Mouse (Mus musculus) stomach, embryonic 14.5 days (tissue): ENCODE measurements around the gene 1520401A03Rik. TPM values are rescaled to one million over a fixed set of nuclear protein-coding genes. Genes with fewer than 3 reads are reported as not detected.
A peak's percentile ranks its signal among the peaks of the same experiment; 100 is the strongest.

Experiments
- ATAC-seq: fragments of 200-750 bp; cut with Nextera tagmentation; 2 replicates; pipeline ENCODE4 v1.8.0; 2017; ENCODE audit warnings: low read depth, moderate TSS enrichment; ENCODE audit not compliant: insufficient number of reproducible peaks, insufficient read depth, low FRiP score
- H3K27ac ChIP-seq: fragments of 300-500 bp; sonication (generic); 2 replicates; pipeline ENCODE4 v1.5.1; 2014; ENCODE audit warnings: mild to moderate bottlenecking, low read length, moderate library complexity, mixed read lengths
- H3K27me3 ChIP-seq: fragments of 300-500 bp; sonication (generic); 2 replicates; pipeline ENCODE4 v1.6.1; 2014; ENCODE audit warnings: low read length, control low read depth, mixed read lengths; ENCODE audit not compliant: control insufficient read depth, insufficient read depth
- H3K36me3 ChIP-seq: fragments of 300-500 bp; sonication (generic); 2 replicates; pipeline ENCODE4 v1.6.1; 2014; ENCODE audit warnings: mild to moderate bottlenecking, control low read depth, low read length, moderate library complexity, mixed read lengths; ENCODE audit not compliant: control insufficient read depth, insufficient read depth
- H3K4me1 ChIP-seq: fragments of 300-500 bp; sonication (generic); 2 replicates; pipeline ENCODE4 v1.6.1; 2014; ENCODE audit warnings: low read length, control low read depth, mixed read lengths; ENCODE audit not compliant: control insufficient read depth, insufficient read depth
- H3K4me2 ChIP-seq: fragments of 300-500 bp; sonication (generic); replicated peaks from 2 replicates; pipeline ENCODE4 v1.6.1; 2014; ENCODE audit warnings: low read depth, low read length, control low read depth
- H3K4me3 ChIP-seq: fragments of 300-500 bp; sonication (generic); 2 replicates; pipeline ENCODE4 v1.5.1; 2014; ENCODE audit warnings: low read depth, low read length, control low read depth
- H3K9ac ChIP-seq: fragments of 300-500 bp; sonication (generic); replicated peaks from 2 replicates; pipeline ENCODE4 v1.6.1; 2014; ENCODE audit warnings: low read depth, mild to moderate bottlenecking, control low read depth, low read length, moderate library complexity, mixed read lengths
- H3K9me3 ChIP-seq: fragments of 300-500 bp; sonication (generic); 2 replicates; pipeline ENCODE4 v1.6.1; 2016; ENCODE audit warnings: low read depth, low read length, control low read depth; ENCODE audit not compliant: control insufficient read depth
- WGBS: fragments of 180-500 bp; shearing (Covaris S2); extraction: QIAGEN DNeasy Blood & Tissue Kit; methylation state at CpG from one replicate; pipeline ENCODE4 v1.1.7; 2014; 5-methylcytosine and 5-hydroxymethylcytosine counted together
- polyA plus RNA-seq: library from polyadenylated mRNA; unstranded; fragments of >200 nt; fragmentation: Nextera tagmentation; extraction: Ambion mirVana; gene quantifications from 2 replicates; pipeline ENCODE4 v1.2.1, GENCODE M21; 2014

The 1520401A03Rik gene
- polyA plus RNA-seq, 1 experiment from 2014 or later: 0.20 TPM

GRCm38 (mm10) chr17:23675564-23676281 is 46.9 kb downstream of the 1520401A03Rik start:
- H3K4me2 ChIP-seq: peak overlapping the region; percentile 89
- peak overlapping the region; percentile 43 for H3K4me3 ChIP-seq
- peaks cover 15% of the 10 kb centered on the region for H3K27me3 ChIP-seq
- H3K9ac ChIP-seq: 0 out of 2 replicates have a peak overlapping the region, but pooled peaks have one; percentile 2
- ATAC-seq: no peak
- no peak overlapping the region for H3K27ac ChIP-seq
- peaks cover 29% of the 10 kb centered on the region; the same call in 1 of the 2 replicates for H3K4me1 ChIP-seq
- whole genome bisulfite sequencing: 14% methylated on average over 14 of the region's 15 CpGs
- H3K36me3 ChIP-seq: no peaks in the 10 kb centered on the region
- no peaks in the 10 kb centered on the region for H3K9me3 ChIP-seq

DNA sequence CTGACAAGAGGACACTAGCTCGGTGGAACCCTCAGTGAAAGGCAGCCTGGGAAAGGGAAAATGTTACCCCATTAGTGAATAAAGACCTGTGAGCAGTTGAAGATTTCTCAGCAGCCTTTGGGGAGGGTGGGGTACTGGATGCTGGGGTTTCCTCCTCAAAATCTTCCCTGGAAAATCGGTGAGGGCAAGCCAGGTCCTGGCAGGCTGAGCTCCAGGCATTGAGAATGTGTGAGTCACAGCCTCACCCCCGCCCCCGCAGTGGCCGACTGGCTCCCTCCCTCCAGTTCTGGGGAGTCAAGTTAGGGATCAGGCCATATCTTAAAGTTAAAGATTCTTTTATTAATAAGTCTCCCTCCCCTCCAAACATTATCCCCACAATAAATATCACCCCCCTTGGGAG is 47.5 kb downstream of the 1520401A03Rik start:
- H3K9me3 ChIP-seq: no peaks in the 10 kb centered on the region
- ATAC-seq: no peak
- H3K4me3 ChIP-seq: no peak overlapping the region; the same call in 1 of the 2 replicates
- peaks cover 2% of the 10 kb centered on the region; the same call in 1 of the 2 replicates for H3K36me3 ChIP-seq
- peak overlapping the region; percentile 72 for H3K4me2 ChIP-seq
- WGBS: 32% methylated on average over 5 of the region's 5 CpGs
- H3K9ac ChIP-seq: no peak overlapping the region
- peak overlapping the region; percentile 35; the same call in 1 of the 2 replicates for H3K27ac ChIP-seq
- H3K4me1 ChIP-seq: peaks cover 29% of the 10 kb centered on the region; the same call in 1 of the 2 replicates
- peaks cover 13% of the 10 kb centered on the region for H3K27me3 ChIP-seq

GRCm38 (mm10) chr17:23674271-23674952 is 48.2 kb downstream of the 1520401A03Rik start:
- Histone ChIP-seq H3K4me1 (peaks cover 29% of the 10 kb centered on the region; the same call in 1 of the 2 replicates), H3K27ac (peak overlapping the region; percentile 35; the same call in 1 of the 2 replicates), H3K9me3 (no peaks in the 10 kb centered on the region), H3K9ac (no peak overlapping the region; the same call in 1 of the 2 replicates), H3K4me2 (peak overlapping the region; percentile 72), H3K27me3 (peaks cover 8% of the 10 kb centered on the region; the same call in 1 of the 2 replicates), H3K4me3 (peak overlapping the region; percentile 54), H3K36me3 (peaks cover 9% of the 10 kb centered on the region; the same call in 1 of the 2 replicates)
- WGBS: 28% methylated on average over 9 of the region's 9 CpGs
- ATAC-seq: no peak

- 0% methylated on average over 45 of the region's 45 CpGs for WGBS
- peaks cover 17% of the 10 kb centered on the region for H3K36me3 ChIP-seq
- no peaks in the 10 kb centered on the region for H3K9me3 ChIP-seq
- H3K27ac ChIP-seq: peak within 1 kb of the TSS; percentile 68; the same call in 1 of the 2 replicates
- peak within 1 kb of the TSS; percentile 47; the same call in 1 of the 2 replicates for H3K9ac ChIP-seq
- ATAC-seq: peak; percentile 91
- H3K27me3 ChIP-seq: no peaks in the 10 kb centered on the region
- H3K4me3 ChIP-seq: peak within 1 kb of the TSS; percentile 54
- peak within 1 kb of the TSS; percentile 72 for H3K4me2 ChIP-seq
- peaks cover 29% of the 10 kb centered on the region; the same call in 1 of the 2 replicates for H3K4me1 ChIP-seq
Measured at GRCm38 (mm10) chr17:23673424-23674073, 49.0 kb downstream of the 1520401A03Rik start, which contains the start of the genes Hcfc1r1 and Thoc6. Gene Hcfc1r1, plus strand, starts transcription at chr17:23673596. Gene Thoc6, minus strand, starts transcription at chr17:23673882.

DNA sequence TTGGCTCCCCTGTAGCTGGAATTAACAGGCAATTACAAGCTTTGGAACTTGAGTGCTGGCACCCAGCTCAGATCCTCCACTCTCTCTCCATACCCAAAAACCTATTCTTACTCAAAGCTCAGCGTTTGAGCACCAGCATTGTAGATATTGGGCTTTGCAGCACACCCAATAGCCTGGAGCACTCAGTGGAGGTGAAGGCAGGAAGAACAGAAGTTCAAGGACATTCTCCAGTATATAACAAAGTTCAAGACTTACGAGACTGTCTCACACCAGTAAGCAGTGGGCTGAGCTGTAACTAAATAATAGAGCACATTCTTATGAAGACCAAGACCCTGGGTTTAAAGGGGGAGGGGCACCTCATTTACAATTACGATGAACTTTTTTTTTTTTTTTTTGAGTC is 49.8 kb downstream of the 1520401A03Rik start:
- H3K27me3 ChIP-seq: no peaks in the 10 kb centered on the region
- WGBS: 63% methylated on average over 3 of the region's 3 CpGs
- peak overlapping the region; percentile 72 for H3K4me2 ChIP-seq
- no peak for ATAC-seq
- peaks cover 29% of the 10 kb centered on the region; the same call in 1 of the 2 replicates for H3K4me1 ChIP-seq
- peak overlapping the region; percentile 54; the same call in 1 of the 2 replicates for H3K4me3 ChIP-seq
- no peak overlapping the region for H3K9ac ChIP-seq
- no peaks in the 10 kb centered on the region for H3K9me3 ChIP-seq
- H3K27ac ChIP-seq: no peak overlapping the region
- H3K36me3 ChIP-seq: peaks cover 23% of the 10 kb centered on the region

DNA sequence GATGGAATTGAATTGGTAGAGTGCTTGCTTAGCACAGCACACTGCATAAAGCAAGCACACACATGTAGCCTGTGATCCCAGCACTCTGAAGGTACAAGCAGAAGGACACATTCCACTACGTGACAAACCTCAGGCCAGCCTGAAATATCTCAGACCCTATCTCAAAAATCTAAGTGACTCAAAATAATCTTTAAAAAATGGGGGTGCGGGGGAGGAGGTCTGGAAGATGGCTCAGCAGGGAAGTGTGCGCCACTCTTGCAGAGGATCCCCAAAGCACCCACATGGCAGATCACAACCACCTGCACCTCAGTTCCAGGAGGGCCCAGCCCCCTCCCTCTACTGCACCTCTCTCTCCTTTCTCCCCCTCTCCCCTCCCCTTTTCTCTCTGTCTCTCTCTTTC is 51.1 kb downstream of the 1520401A03Rik start:
- Histone ChIP-seq H3K9ac (no peak overlapping the region), H3K4me1 (peaks cover 27% of the 10 kb centered on the region; the same call in 1 of the 2 replicates), H3K9me3 (no peaks in the 10 kb centered on the region), H3K36me3 (peaks cover 28% of the 10 kb centered on the region), H3K4me2 (no peak overlapping the region), H3K4me3 (no peak overlapping the region), H3K27me3 (no peaks in the 10 kb centered on the region), H3K27ac (no peak overlapping the region)
- 97% methylated on average over 3 of the region's 3 CpGs for WGBS
- no peak for ATAC-seq

DNA sequence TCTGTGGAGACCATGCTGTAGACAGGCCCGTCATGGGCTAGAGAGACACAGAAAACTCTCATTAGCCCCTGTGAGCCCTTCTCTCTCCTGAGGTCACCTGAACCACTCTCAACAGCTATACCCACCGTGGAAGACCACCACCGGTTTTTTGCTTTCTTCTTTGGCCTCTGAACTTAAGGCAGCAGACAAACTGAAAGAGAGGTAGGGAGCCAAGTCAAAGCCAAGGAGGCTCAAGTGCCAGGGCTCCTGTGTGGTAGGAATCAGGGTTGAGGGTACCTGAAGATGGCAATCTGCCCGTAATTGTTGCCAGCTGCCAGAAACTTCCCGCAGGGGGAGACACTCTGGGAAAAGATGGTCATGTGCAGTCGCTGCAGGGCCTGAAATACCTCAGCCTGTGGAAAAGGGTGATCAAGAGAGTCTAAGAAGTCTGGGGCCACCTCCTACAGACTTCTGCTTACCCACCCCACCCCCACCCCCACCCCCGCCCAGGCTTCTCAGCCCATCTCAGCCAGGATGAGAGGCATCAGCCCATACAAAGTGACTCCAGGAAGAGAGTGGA is 52.0 kb downstream of the 1520401A03Rik start:
- Histone ChIP-seq H3K4me2 (no peak overlapping the region), H3K27ac (no peak overlapping the region), H3K27me3 (no peaks in the 10 kb centered on the region), H3K9ac (no peak overlapping the region), H3K9me3 (no peaks in the 10 kb centered on the region), H3K36me3 (peaks cover 29% of the 10 kb centered on the region), H3K4me1 (peaks cover 18% of the 10 kb centered on the region; the same call in 1 of the 2 replicates), H3K4me3 (no peak overlapping the region)
- no peak for ATAC-seq
- 86% methylated on average over 7 of the region's 7 CpGs for WGBS

GRCm38 (mm10) chr17:23665511-23665910 is 57.1 kb downstream of the 1520401A03Rik start:
- 84% methylated on average over 14 of the region's 14 CpGs for WGBS
- peaks cover 29% of the 10 kb centered on the region for H3K36me3 ChIP-seq
- H3K9ac ChIP-seq: no peak overlapping the region
- no peak overlapping the region for H3K27ac ChIP-seq
- no peak for ATAC-seq
- no peak overlapping the region for H3K4me2 ChIP-seq
- peaks cover 9% of the 10 kb centered on the region for H3K27me3 ChIP-seq
- H3K9me3 ChIP-seq: no peaks in the 10 kb centered on the region
- H3K4me1 ChIP-seq: no peaks in the 10 kb centered on the region
- no peak overlapping the region for H3K4me3 ChIP-seq
